Mouse (Mus musculus) neural tube, embryonic 12.5 days (tissue): ENCODE data around the gene Tor1aip1. TPM values are rescaled to one million over a fixed set of nuclear protein-coding genes. Genes with fewer than 3 reads are reported as not detected.

Experiments used
- ATAC-seq: fragments of 200-750 bp; cut with Nextera tagmentation; 2 replicates; pipeline ENCODE4 v1.8.0; 2017; ENCODE audit warnings: low read depth, mild to moderate bottlenecking, moderate TSS enrichment, moderate library complexity; ENCODE audit not compliant: low FRiP score
- H3K27ac ChIP-seq: fragments of 300-500 bp; sonication (generic); 2 replicates; pipeline ENCODE4 v1.5.1; 2016
- H3K27me3 ChIP-seq: fragments of 300-500 bp; sonication (generic); replicated peaks from 2 replicates; pipeline ENCODE4 v1.6.1; 2016; ENCODE audit warnings: mild to moderate bottlenecking
- H3K36me3 ChIP-seq: fragments of 300-500 bp; sonication (generic); 2 replicates; pipeline ENCODE4 v1.6.1; 2016; ENCODE audit warnings: mild to moderate bottlenecking
- H3K4me1 ChIP-seq: fragments of 300-500 bp; sonication (generic); 2 replicates; pipeline ENCODE4 v1.6.1; 2016
- H3K4me2 ChIP-seq: fragments of 300-500 bp; sonication (generic); replicated peaks from 2 replicates; pipeline ENCODE4 v1.6.1; 2016; ENCODE audit warnings: mild to moderate bottlenecking
- H3K4me3 ChIP-seq: fragments of 300-500 bp; sonication (generic); 2 replicates; pipeline ENCODE4 v1.5.1; 2016
- H3K9ac ChIP-seq: fragments of 300-500 bp; sonication (generic); 2 replicates; pipeline ENCODE4 v1.6.1; 2016; ENCODE audit warnings: mild to moderate bottlenecking
- H3K9me3 ChIP-seq: fragments of 300-500 bp; sonication (generic); 2 replicates; pipeline ENCODE4 v1.6.1; 2016; ENCODE audit warnings: mild to moderate bottlenecking
- WGBS: fragments of 180-500 bp; shearing (Covaris S2); methylation state at CpG from one replicate; pipeline ENCODE4 v1.1.7; 2016; 5-methylcytosine and 5-hydroxymethylcytosine counted together
- polyA plus RNA-seq: library from polyadenylated mRNA; unstranded; fragments of >200 nt; fragmentation: Nextera tagmentation; extraction: Ambion mirVana; gene quantifications from 2 replicates; pipeline ENCODE4 v1.2.1, GENCODE M21; 2016

Tor1aip1 gene
- 28.0 and 35.2 TPM in 2 replicates for polyA plus RNA-seq

- peaks cover 8% of the 10 kb centered on the region for H3K4me1 ChIP-seq
These were observed at the start of gene Tor1aip1 for GRCm38 (mm10) chr1:156035930-156036737. Gene Tor1aip1, minus strand, starts transcription at chr1:156036480.

DNA sequence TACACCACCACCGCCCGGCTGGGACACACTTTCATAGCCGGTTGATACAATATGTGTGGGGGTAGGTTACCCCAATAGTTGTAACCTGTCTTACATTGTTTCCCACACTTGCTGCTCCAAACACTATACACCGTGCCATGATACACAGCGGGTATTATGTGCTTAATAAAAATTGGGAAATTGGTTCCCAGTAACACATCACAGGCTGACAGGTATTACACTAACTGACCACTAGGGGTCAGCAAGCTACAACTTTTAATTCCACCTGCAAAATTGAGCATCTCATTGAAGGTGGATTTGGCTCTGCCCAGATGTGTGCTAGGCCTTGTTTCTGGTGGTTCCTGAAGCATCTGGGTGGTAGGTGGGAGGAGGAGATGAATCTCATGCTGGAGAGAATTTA lies 49.5 kb upstream of the Tor1aip1 start:
- 61% methylated on average over 5 of the region's 5 CpGs for WGBS
- Histone ChIP-seq H3K9me3 (no peaks in the 10 kb centered on the region), H3K4me3 (no peak overlapping the region), H3K36me3 (no peaks in the 10 kb centered on the region), H3K27me3 (no peaks in the 10 kb centered on the region), H3K9ac (no peak overlapping the region), H3K4me2 (no peak overlapping the region), H3K27ac (no peak overlapping the region), H3K4me1 (peaks cover 8% of the 10 kb centered on the region; the same call in 1 of the 2 replicates)
- 0 out of 2 replicates have a peak, but pooled peaks have one; percentile 27 for ATAC-seq

More at GRCm38 (mm10) chr1:156035930-156036737, at the start of gene Tor1aip1:
- Histone ChIP-seq H3K4me2 (peak within 1 kb of the TSS; percentile 72), H3K27me3 (no peaks in the 10 kb centered on the region), H3K9ac (peak within 1 kb of the TSS; percentile 82), H3K36me3 (peaks cover 21% of the 10 kb centered on the region), H3K4me3 (peak within 1 kb of the TSS; percentile 67), H3K9me3 (no peaks in the 10 kb centered on the region), H3K27ac (peak within 1 kb of the TSS; percentile 97)
- peak; percentile 95 for ATAC-seq
- WGBS = under 1% methylated on average over 59 of the region's 59 CpGs

DNA sequence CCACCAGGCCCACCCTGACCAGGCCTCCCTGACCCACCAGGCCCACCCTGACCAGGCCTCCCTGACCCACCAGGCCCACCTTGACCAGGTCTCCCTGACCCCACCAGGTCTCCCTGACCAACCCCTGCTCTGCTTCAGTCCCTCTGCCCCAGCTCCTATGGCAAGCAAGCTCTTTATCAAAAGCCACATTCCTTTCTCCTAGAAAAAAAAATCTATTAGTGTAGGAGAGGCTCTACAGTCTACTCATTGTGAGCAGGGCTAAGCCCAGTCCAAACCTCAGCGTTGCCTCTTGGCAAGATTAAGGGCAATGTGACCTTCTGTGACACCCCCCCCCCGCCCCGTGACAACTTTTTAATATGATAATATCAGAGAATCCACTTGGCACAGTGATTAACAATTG lies 48.3 kb upstream of the Tor1aip1 start:
- H3K9ac ChIP-seq = no peak overlapping the region
- ATAC-seq = no peak
- H3K4me3 ChIP-seq = no peak overlapping the region
- 0 out of 2 replicates have a peak, but pooled peaks cover under 1% of the 10 kb centered on the region for H3K4me1 ChIP-seq
- no peaks in the 10 kb centered on the region for H3K36me3 ChIP-seq
- whole genome bisulfite sequencing = 80% methylated on average over 3 of the region's 3 CpGs
- no peak overlapping the region for H3K4me2 ChIP-seq
- H3K27me3 ChIP-seq = no peaks in the 10 kb centered on the region
- no peak overlapping the region for H3K27ac ChIP-seq
- H3K9me3 ChIP-seq = no peaks in the 10 kb centered on the region

DNA sequence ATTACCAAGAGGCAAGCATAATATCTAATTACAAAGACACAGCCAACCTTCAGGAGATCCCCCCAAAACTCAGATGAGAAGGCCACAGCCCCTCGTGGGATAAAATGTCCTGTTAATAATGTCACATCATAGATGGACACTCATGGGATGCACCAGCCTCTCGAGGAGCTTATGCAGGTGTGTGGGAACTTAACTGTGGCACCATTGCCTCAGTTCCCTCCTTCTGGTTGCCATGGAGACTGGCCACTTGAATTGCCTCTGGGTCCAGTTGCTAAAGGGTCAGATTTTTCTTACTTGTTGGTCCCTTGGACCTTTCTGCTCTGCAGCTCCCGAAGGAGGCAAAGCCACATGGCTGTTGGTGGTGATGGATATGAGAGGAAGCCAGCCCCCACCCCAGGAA lies 41.4 kb upstream of the Tor1aip1 start:
- H3K9me3 ChIP-seq = no peaks in the 10 kb centered on the region
- no peaks in the 10 kb centered on the region for H3K27me3 ChIP-seq
- 65% methylated on average over 3 of the region's 3 CpGs for WGBS
- H3K36me3 ChIP-seq = no peaks in the 10 kb centered on the region
- H3K4me3 ChIP-seq = no peak overlapping the region
- H3K9ac ChIP-seq = no peak overlapping the region
- no peaks in the 10 kb centered on the region; the same call in 1 of the 2 replicates for H3K4me1 ChIP-seq
- no peak overlapping the region for H3K27ac ChIP-seq
- no peak overlapping the region for H3K4me2 ChIP-seq
- no peak for ATAC-seq

GRCm38 (mm10) chr1:156076474-156076873 lies 40.2 kb upstream of the Tor1aip1 start:
- H3K4me2 ChIP-seq = no peak overlapping the region
- H3K36me3 ChIP-seq = no peaks in the 10 kb centered on the region
- H3K9ac ChIP-seq = no peak overlapping the region
- no peak overlapping the region for H3K27ac ChIP-seq
- H3K4me1 ChIP-seq = no peaks in the 10 kb centered on the region; the same call in 1 of the 2 replicates
- WGBS = 43% methylated on average over 4 of the region's 4 CpGs
- no peaks in the 10 kb centered on the region for H3K27me3 ChIP-seq
- ATAC-seq = no peak
- no peak overlapping the region for H3K4me3 ChIP-seq
- no peaks in the 10 kb centered on the region for H3K9me3 ChIP-seq

- WGBS = 52% methylated on average over 8 of the region's 8 CpGs
- no peaks in the 10 kb centered on the region for H3K36me3 ChIP-seq
- H3K27ac ChIP-seq = no peak overlapping the region
These were observed 38.3 kb upstream of the Tor1aip1 start for GRCm38 (mm10) chr1:156074575-156074974.

DNA sequence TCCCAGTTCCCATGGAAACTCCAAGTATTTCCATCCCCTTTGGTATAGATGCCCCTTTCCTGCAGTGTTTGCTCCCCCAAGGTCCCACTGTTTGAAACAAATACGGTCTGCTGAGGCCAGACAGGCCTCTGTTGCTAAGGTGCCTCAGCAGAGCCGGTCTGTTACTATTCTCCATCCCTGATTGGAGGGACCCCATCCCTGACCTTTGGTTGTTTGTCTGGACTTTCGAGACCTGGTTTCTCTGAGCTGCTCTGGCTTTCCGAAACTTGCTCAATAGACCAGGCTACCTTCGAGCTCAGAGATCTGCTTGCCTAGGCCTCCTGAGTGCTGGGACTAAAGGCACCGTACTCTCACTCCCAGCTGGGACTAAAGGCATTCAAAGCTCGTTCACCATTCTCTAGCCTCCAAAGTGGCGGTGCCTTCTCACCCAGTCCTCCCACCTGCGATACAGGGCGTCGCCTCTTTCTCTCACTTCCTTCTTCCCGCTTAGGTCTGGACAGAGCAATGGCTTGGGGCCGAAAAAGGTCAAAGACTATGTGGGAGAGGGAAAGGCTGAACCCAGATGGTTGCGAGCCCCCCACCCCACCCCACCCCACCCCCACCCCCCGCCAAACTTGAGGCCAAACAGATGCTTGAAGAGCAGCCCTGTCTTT lies 37.0 kb upstream of the Tor1aip1 start:
- Histone ChIP-seq H3K27ac (no peak overlapping the region), H3K9me3 (no peaks in the 10 kb centered on the region), H3K4me1 (no peaks in the 10 kb centered on the region; the same call in 1 of the 2 replicates), H3K4me3 (no peak overlapping the region), H3K9ac (no peak overlapping the region), H3K4me2 (no peak overlapping the region), H3K36me3 (no peaks in the 10 kb centered on the region), H3K27me3 (no peaks in the 10 kb centered on the region)
- 70% methylated on average over 15 of the region's 15 CpGs for WGBS
- no peak for ATAC-seq

More at GRCm38 (mm10) chr1:156074575-156074974, 38.3 kb upstream of the Tor1aip1 start:
- Histone ChIP-seq H3K4me1 (no peaks in the 10 kb centered on the region; the same call in 1 of the 2 replicates), H3K9ac (no peak overlapping the region), H3K27me3 (no peaks in the 10 kb centered on the region), H3K9me3 (no peaks in the 10 kb centered on the region), H3K4me3 (no peak overlapping the region), H3K4me2 (no peak overlapping the region)
- ATAC-seq = no peak

DNA sequence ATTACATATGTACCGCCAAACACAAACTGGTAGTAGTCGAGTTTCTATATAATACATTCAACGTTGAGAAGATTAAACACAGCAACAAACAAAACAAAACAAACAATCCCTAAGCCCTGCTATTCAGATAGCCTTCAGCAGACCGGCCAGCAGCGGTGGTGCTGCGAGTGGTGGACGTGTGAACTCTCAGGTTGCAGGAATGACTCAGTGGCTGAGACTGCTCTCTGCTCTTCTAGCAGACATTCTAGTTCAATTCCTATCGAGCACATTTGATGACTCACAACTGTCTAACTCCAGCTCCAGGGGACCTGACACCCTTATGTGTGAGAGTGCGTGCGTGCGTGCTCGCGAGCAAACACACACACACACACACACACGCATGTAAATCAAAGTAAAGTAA lies 33.8 kb upstream of the Tor1aip1 start:
- 91% methylated on average over 14 of the region's 14 CpGs for WGBS
- no peak overlapping the region for H3K4me3 ChIP-seq
- H3K9me3 ChIP-seq = no peaks in the 10 kb centered on the region
- H3K9ac ChIP-seq = no peak overlapping the region
- H3K4me2 ChIP-seq = no peak overlapping the region
- no peak overlapping the region for H3K27ac ChIP-seq
- H3K36me3 ChIP-seq = peaks cover 12% of the 10 kb centered on the region
- H3K27me3 ChIP-seq = no peaks in the 10 kb centered on the region
- no peak for ATAC-seq
- H3K4me1 ChIP-seq = no peaks in the 10 kb centered on the region; the same call in 1 of the 2 replicates

GRCm38 (mm10) chr1:156066133-156066532 lies 29.9 kb upstream of the Tor1aip1 start:
- H3K9ac ChIP-seq = no peak overlapping the region
- H3K4me1 ChIP-seq = no peaks in the 10 kb centered on the region
- peaks cover 41% of the 10 kb centered on the region for H3K36me3 ChIP-seq
- no peak overlapping the region for H3K4me3 ChIP-seq
- no peak overlapping the region for H3K4me2 ChIP-seq
- no peaks in the 10 kb centered on the region for H3K9me3 ChIP-seq
- WGBS = 66% methylated on average over 3 of the region's 3 CpGs
- H3K27me3 ChIP-seq = no peaks in the 10 kb centered on the region
- no peak overlapping the region for H3K27ac ChIP-seq
- no peak for ATAC-seq

GRCm38 (mm10) chr1:156062193-156062592 lies 25.9 kb upstream of the Tor1aip1 start:
- ATAC-seq = no peak
- H3K4me3 ChIP-seq = no peak overlapping the region
- H3K4me2 ChIP-seq = no peak overlapping the region
- H3K4me1 ChIP-seq = no peaks in the 10 kb centered on the region
- WGBS = 91% methylated on average over 4 of the region's 4 CpGs
- H3K9me3 ChIP-seq = no peaks in the 10 kb centered on the region
- H3K27me3 ChIP-seq = no peaks in the 10 kb centered on the region
- peaks cover 45% of the 10 kb centered on the region for H3K36me3 ChIP-seq
- H3K27ac ChIP-seq = no peak overlapping the region
- no peak overlapping the region for H3K9ac ChIP-seq

DNA sequence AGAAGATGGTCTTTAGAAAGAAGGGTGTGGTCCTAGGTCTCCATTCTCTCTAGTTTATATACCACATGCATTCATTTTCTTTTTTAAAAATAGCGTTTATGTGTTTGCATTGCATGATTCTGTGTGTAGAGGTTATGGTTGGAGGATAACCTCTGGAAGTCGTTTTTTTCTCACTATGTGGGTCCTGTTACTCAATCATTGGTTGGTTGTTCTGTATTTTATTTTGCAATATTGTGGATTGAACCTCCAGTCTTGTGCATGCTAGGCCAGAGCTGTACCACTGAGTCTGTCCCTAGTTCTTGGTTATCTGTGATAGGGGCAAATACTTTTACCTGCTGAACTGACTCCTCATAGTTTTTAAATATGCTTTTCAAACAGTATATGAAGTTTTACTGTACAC lies 21.9 kb upstream of the Tor1aip1 start:
- ATAC-seq = no peak

GRCm38 (mm10) chr1:156046688-156047087 lies 10.4 kb upstream of the Tor1aip1 start:
- H3K27me3 ChIP-seq = no peaks in the 10 kb centered on the region
- H3K9ac ChIP-seq = no peak overlapping the region
- H3K4me1 ChIP-seq = peaks cover 9% of the 10 kb centered on the region; the same call in 1 of the 2 replicates
- H3K4me3 ChIP-seq = no peak overlapping the region
- H3K9me3 ChIP-seq = no peaks in the 10 kb centered on the region
- 81% methylated on average over 3 of the region's 3 CpGs for WGBS
- ATAC-seq = no peak
- no peak overlapping the region for H3K4me2 ChIP-seq
- H3K27ac ChIP-seq = no peak overlapping the region
- H3K36me3 ChIP-seq = peaks cover 44% of the 10 kb centered on the region

More for the DNA sequence above, 21.9 kb upstream of the Tor1aip1 start:
- Histone ChIP-seq H3K9ac (no peak overlapping the region), H3K4me3 (no peak overlapping the region), H3K9me3 (no peaks in the 10 kb centered on the region), H3K36me3 (peaks cover 30% of the 10 kb centered on the region), H3K4me1 (no peaks in the 10 kb centered on the region), H3K27me3 (no peaks in the 10 kb centered on the region), H3K4me2 (no peak overlapping the region), H3K27ac (no peak overlapping the region)
- 91% methylated on average over 2 of the region's 2 CpGs for WGBS
